Mouse (Mus musculus) hindbrain, embryonic 11.5 days (tissue): ENCODE measurements around the gene Lancl3. TPM values are rescaled to one million over a fixed set of nuclear protein-coding genes. Genes with fewer than 3 reads are reported as not detected.

Experiments used
- ATAC-seq: fragments of 200-750 bp; cut with Nextera tagmentation; 2 replicates; pipeline ENCODE4 v1.8.0; 2017; ENCODE audit warnings: mild to moderate bottlenecking, moderate TSS enrichment, moderate library complexity; ENCODE audit not compliant: low FRiP score
- DNase-seq: peaks from one replicate; pipeline ENCODE4 v3.0.0-alpha.2; 2015; ENCODE audit warnings: low spot score
- H3K27ac ChIP-seq: fragments of 300-500 bp; sonication (generic); 2 replicates; pipeline ENCODE4 v1.5.1; 2014; ENCODE audit warnings: mild to moderate bottlenecking, low read depth, low read length
- H3K27me3 ChIP-seq: fragments of 300-500 bp; sonication (generic); 2 replicates; pipeline ENCODE4 v1.6.1; 2014; ENCODE audit warnings: mild to moderate bottlenecking, low read length, moderate library complexity, mixed read lengths; ENCODE audit not compliant: control insufficient read depth, insufficient read depth
- H3K36me3 ChIP-seq: fragments of 300-500 bp; sonication (generic); 2 replicates; pipeline ENCODE4 v1.6.1; 2014; ENCODE audit warnings: mild to moderate bottlenecking, low read length, moderate library complexity, mixed read lengths; ENCODE audit not compliant: control insufficient read depth, insufficient read depth
- H3K4me1 ChIP-seq: fragments of 300-500 bp; sonication (generic); replicated peaks from 2 replicates; pipeline ENCODE4 v1.6.1; 2014; ENCODE audit warnings: low read length, mixed read lengths; ENCODE audit not compliant: control insufficient read depth, insufficient read depth
- H3K4me2 ChIP-seq: fragments of 300-500 bp; sonication (generic); replicated peaks from 2 replicates; pipeline ENCODE4 v1.6.1; 2014; ENCODE audit warnings: mild to moderate bottlenecking, low read depth, low read length
- H3K4me3 ChIP-seq: fragments of 300-500 bp; sonication (generic); 2 replicates; pipeline ENCODE4 v1.5.1; 2014; ENCODE audit warnings: low read depth, low read length
- H3K9ac ChIP-seq: fragments of 300-500 bp; sonication (generic); 2 replicates; pipeline ENCODE4 v1.6.1; 2014; ENCODE audit warnings: low read depth, low read length
- H3K9me3 ChIP-seq: fragments of 300-500 bp; sonication (generic); 2 replicates; pipeline ENCODE4 v1.6.1; 2016; ENCODE audit warnings: low read length; ENCODE audit not compliant: control insufficient read depth
- WGBS: fragments of 180-500 bp; shearing (Covaris S2); extraction: QIAGEN DNeasy Blood & Tissue Kit; methylation state at CpG from one replicate; pipeline ENCODE4 v1.1.7; 2014; 5-methylcytosine and 5-hydroxymethylcytosine counted together
- polyA plus RNA-seq: library from polyadenylated mRNA; unstranded; fragments of >200 nt; fragmentation: Nextera tagmentation; extraction: Ambion mirVana; gene quantifications from 2 replicates; pipeline ENCODE4 v1.2.1, GENCODE M21; 2014

Gene Lancl3
- polyA plus RNA-seq, 1 experiment from 2014 or later = 1.0 TPM

GRCm38 (mm10) chrX:9253990-9254389 is 54.3 kb downstream of the Lancl3 start:
- Histone ChIP-seq H3K27ac (no peak overlapping the region), H3K4me3 (no peak overlapping the region), H3K36me3 (no peaks in the 10 kb centered on the region), H3K9ac (no peak overlapping the region), H3K4me1 (no peaks in the 10 kb centered on the region), H3K9me3 (no peaks in the 10 kb centered on the region), H3K4me2 (no peak overlapping the region), H3K27me3 (no peaks in the 10 kb centered on the region)
- ATAC-seq = no peak
- no peak for DNase-seq
- 84% methylated on average over 10 of the region's 10 CpGs for WGBS

GRCm38 (mm10) chrX:9254901-9255300 is 55.2 kb downstream of the Lancl3 start:
- no peak overlapping the region for H3K4me3 ChIP-seq
- 88% methylated on average over 3 of the region's 3 CpGs for WGBS
- ATAC-seq (no peak), DNase-seq (no peak)
- no peaks in the 10 kb centered on the region for H3K4me1 ChIP-seq
- no peaks in the 10 kb centered on the region for H3K27me3 ChIP-seq
- H3K36me3 ChIP-seq = no peaks in the 10 kb centered on the region
- no peak overlapping the region for H3K4me2 ChIP-seq
- H3K9me3 ChIP-seq = no peaks in the 10 kb centered on the region
- no peak overlapping the region for H3K9ac ChIP-seq
- no peak overlapping the region for H3K27ac ChIP-seq

GRCm38 (mm10) chrX:9256766-9257165 is 57.1 kb downstream of the Lancl3 start, which contains the start of gene Gm14862:
TSS of gene Gm14862 (minus strand) at chrX:9256899.
- Histone ChIP-seq H3K27me3 (no peaks in the 10 kb centered on the region), H3K36me3 (no peaks in the 10 kb centered on the region), H3K9ac (no peak within 1 kb of the TSS), H3K4me2 (no peak within 1 kb of the TSS), H3K27ac (no peak within 1 kb of the TSS), H3K4me1 (no peaks in the 10 kb centered on the region), H3K4me3 (no peak within 1 kb of the TSS), H3K9me3 (no peaks in the 10 kb centered on the region)
- WGBS = 87% methylated on average over 5 of the region's 5 CpGs
- DNase-seq = no peak
- no peak for ATAC-seq

- H3K4me3 ChIP-seq = no peak overlapping the region
- H3K36me3 ChIP-seq = no peaks in the 10 kb centered on the region
- H3K27me3 ChIP-seq = no peaks in the 10 kb centered on the region
- no peaks in the 10 kb centered on the region for H3K9me3 ChIP-seq
- 93% methylated on average over 7 of the region's 7 CpGs for WGBS
- no peak for ATAC-seq
- no peak overlapping the region for H3K27ac ChIP-seq
- no peak overlapping the region for H3K9ac ChIP-seq
- H3K4me2 ChIP-seq = no peak overlapping the region
- H3K4me1 ChIP-seq = no peaks in the 10 kb centered on the region
- DNase-seq = no peak
Observed at GRCm38 (mm10) chrX:9257831-9258230, 58.1 kb downstream of the Lancl3 start.

- no peaks in the 10 kb centered on the region for H3K36me3 ChIP-seq
- ATAC-seq (no peak), DNase-seq (no peak)
- H3K9ac ChIP-seq = no peak overlapping the region
- no peaks in the 10 kb centered on the region for H3K9me3 ChIP-seq
- no peak overlapping the region for H3K4me2 ChIP-seq
- H3K27ac ChIP-seq = no peak overlapping the region
- no peaks in the 10 kb centered on the region for H3K4me1 ChIP-seq
- 86% methylated on average over 1 of the region's 1 CpGs for WGBS
- no peak overlapping the region for H3K4me3 ChIP-seq
- no peaks in the 10 kb centered on the region for H3K27me3 ChIP-seq
Observed at GRCm38 (mm10) chrX:9259267-9259666, 59.6 kb downstream of the Lancl3 start.

- Histone ChIP-seq H3K36me3 (no peaks in the 10 kb centered on the region), H3K9ac (no peak overlapping the region), H3K27ac (no peak overlapping the region), H3K27me3 (no peaks in the 10 kb centered on the region), H3K9me3 (no peaks in the 10 kb centered on the region), H3K4me1 (no peaks in the 10 kb centered on the region), H3K4me2 (no peak overlapping the region), H3K4me3 (no peak overlapping the region)
- 57% methylated on average over 3 of the region's 3 CpGs for WGBS
- ATAC-seq (no peak), DNase-seq (no peak)
Observed at GRCm38 (mm10) chrX:9271112-9271511, 71.4 kb downstream of the Lancl3 start.

GRCm38 (mm10) chrX:9271947-9272459 is 72.3 kb downstream of the Lancl3 start:
- Histone ChIP-seq H3K4me1 (no peaks in the 10 kb centered on the region), H3K27me3 (no peaks in the 10 kb centered on the region), H3K4me2 (peak overlapping the region; percentile 50), H3K4me3 (peak overlapping the region; percentile 52), H3K27ac (no peak overlapping the region), H3K9me3 (no peaks in the 10 kb centered on the region), H3K36me3 (no peaks in the 10 kb centered on the region), H3K9ac (no peak overlapping the region)
- peak; percentile 16 for ATAC-seq
- 27% methylated on average over 8 of the region's 8 CpGs for WGBS
- DNase-seq = no peak

GRCm38 (mm10) chrX:9272460-9273361 is 73.0 kb downstream of the Lancl3 start, which contains the start of gene Xk:
TSS of gene Xk (plus strand) at chrX:9272756.
- H3K27ac ChIP-seq = no peak within 1 kb of the TSS; the same call in 1 of the 2 replicates
- H3K4me3 ChIP-seq = peak within 1 kb of the TSS; percentile 52
- ATAC-seq = peak; percentile 94
- WGBS = 11% methylated on average over 63 of the region's 94 CpGs
- DNase-seq = peak; percentile 59
- no peaks in the 10 kb centered on the region for H3K4me1 ChIP-seq
- no peaks in the 10 kb centered on the region for H3K9me3 ChIP-seq
- H3K36me3 ChIP-seq = no peaks in the 10 kb centered on the region
- H3K4me2 ChIP-seq = peak within 1 kb of the TSS; percentile 50
- peak within 1 kb of the TSS; percentile 58 for H3K9ac ChIP-seq
- no peaks in the 10 kb centered on the region for H3K27me3 ChIP-seq
